Mouse (Mus musculus) B cell, adult (primary cell): ENCODE results near the gene Sdad1. TPM values are rescaled to one million over a fixed set of nuclear protein-coding genes. Genes with fewer than 3 reads are reported as not detected.

Experiments
- total RNA-seq: library from RNA; stranded (reverse); gene quantifications from 4 replicates; pipeline ENCODE4 v1.2.4, GENCODE M21; 2023; ENCODE audit not compliant: inconsistent age

Sdad1 gene
- 97.9 to 108 TPM (median 105 TPM) in 4 replicates for total RNA-seq

DNA sequence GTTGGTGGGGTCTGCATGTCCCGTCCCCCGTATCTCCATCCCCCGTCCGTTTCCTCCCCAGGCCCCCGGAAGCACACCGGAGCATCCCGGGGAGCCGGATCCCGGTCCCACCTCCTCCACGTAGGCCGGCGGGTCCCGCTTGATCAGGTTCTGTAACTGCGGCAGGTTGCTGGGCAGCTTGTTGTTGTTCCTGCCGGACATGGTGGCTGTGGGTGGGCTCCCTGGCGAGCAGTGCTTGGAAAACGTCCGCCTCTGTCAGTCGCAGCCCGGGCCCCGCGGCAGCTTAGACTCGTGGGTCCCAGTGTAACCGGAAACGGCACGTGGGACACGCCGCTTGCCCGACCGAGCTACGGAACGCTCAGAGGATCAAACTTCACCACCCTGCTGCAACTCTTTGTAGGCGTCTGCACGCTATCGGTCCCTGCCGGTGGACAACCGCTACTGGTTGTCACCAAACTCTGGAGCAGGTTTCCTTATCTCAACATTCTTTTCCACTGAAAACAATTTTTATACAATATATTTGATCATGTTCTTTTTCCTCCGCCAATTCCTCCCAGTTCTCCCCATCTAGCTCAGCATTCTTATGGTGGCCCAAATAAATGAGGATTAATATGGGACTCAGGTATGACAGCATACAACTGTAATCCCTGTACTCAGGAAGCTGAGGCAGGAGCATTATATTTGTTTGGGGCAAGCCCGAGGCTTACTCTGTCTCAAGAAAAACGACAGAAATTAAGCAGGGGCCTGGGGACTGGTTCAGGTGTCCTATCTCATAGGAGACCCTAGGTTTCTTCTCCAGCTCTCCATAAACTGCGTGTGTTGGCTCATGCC lies at the start of gene Sdad1:
Gene Sdad1 (minus strand): TSS at position 799 of the 831 bp plus-strand sequence.

DNA sequence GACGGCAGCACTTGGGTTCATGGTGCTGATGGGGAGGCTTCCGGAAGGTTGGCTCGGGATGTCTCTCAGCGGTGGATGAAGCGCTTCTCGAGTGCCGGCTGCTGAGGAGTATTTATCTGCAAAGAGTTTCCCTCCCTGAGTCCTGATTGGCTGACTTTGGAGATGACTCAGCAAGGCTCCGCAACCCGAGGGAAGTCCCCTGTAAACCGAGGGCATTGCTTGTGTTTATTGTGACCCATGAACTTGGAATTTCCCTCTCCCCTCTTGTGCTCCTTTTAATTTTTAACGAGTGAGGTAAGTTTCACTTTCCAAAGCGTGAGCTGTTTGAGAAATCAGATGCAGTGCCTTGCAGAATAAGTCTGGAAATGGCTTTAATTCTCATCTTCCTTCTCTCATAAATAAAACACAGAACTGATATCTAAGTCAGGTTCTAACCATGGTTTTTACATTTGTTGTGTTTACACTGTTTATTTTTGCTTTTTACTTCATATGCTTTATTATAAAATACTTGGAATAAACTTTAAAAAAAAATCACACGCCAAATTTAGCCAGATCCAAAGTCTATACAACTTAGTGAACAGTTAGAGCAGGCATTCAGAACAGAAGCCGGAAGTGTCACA lies 38.6 kb upstream of the Sdad1 start, which contains the start of gene Cxcl10:
Gene Cxcl10 (minus strand): TSS at position 96 of the 620 bp plus-strand sequence.

DNA sequence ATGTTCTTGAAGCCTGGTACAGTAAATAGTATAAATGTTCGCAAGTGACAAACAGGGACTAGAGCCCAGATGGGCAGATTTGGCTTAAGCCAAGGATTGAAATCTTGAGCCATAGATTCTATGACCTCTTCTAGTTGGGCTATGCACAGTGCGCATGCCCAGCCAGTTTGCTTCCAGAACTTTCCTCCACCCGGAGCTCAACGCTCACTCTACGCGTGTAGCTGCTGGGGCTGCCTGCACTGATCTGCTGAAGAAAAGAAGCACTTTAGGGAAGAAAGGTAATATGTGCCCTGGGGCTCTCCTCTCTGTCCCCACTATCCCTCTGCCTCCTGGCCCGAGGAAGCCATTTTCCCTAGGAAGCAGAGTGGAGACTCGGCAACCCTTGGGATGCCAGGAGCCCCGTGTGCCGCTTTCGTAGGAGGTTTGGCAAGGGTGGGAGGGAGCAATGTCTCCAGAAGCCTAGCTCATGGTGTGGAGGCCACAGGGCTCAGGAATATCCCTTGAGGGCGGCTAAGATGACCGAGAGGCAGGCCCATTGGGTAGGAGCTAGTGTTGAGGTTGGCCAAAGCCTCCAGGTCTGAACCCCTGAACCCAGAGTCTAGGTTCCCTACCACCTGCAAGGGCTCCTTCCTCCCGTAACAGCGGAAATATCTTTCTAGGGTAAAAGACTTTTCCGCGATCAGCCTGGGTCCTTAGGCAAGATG lies 21.5 kb upstream of the Sdad1 start, which contains the start of gene Art3:
Gene Art3 (plus strand): TSS at position 193 of the 704 bp plus-strand sequence.

DNA sequence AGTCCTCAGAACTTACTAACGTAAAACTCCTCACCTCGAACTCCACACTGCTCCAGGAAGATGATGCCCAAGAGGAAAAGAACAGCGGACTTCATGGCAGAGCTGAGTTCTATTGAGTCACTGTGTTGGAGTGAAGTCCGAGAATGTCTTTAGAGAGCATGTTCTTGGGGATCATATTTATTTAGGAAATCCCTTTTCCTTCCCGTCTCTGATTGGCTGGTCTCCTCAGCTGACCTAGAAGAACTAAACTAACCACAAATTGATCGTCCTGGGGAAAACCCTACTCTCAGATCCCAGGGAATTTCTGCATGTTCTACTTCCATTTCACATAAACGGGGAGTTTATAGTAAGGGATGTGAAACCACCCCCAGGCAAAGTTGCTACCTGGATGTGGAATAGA lies 17.6 kb upstream of the Sdad1 start, which contains the start of gene Cxcl9:
Gene Cxcl9 (minus strand): TSS at position 151 of the 400 bp plus-strand sequence.

DNA sequence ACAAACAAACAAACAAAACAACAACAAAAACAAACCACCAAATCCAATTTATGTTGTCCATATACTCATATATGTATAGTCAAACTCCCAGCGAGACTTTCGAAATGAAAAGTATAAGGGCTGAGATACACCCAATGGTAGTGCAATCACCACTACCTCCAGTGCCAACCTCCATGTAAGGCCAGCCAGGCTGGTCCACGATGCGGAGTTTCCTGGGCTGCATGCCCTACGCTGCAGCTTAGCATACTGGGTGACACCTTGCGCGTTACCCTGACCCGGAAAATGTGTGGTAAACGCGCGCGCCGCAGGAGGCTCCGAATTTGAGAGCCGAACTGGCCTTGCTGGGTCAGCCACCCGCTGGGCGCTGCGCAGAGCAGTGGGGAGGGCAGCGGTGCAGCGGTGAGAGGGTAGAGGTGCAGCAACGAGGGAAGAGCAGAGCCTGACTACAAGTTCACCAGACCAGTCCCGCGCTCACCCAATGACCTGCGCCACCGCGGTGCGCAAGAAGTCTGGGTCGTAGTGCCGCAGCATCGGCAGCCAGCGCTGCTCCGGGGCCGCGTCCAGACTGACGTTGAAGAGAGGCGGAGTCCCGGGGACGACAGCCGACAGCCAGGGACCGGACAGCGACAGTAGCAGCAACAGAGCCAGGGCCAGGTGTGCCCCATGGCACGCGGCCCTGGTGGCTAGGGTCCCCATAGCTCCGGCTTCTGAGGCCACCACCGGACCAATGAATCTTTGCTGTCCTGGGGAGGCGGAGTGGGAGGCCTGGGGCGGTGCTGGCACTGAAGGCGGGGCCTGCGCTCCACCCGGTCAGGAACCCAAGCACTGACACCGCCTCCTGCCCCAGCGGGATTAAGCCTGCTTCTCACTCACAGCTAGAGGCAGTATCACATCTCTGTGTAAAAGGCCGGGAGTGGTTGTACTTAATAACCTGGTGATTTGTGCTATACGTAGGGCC lies 32.6 kb downstream of the Sdad1 start, which contains the start of gene Naaa:
Gene Naaa (minus strand): TSS at position 734 of the 958 bp plus-strand sequence.

DNA sequence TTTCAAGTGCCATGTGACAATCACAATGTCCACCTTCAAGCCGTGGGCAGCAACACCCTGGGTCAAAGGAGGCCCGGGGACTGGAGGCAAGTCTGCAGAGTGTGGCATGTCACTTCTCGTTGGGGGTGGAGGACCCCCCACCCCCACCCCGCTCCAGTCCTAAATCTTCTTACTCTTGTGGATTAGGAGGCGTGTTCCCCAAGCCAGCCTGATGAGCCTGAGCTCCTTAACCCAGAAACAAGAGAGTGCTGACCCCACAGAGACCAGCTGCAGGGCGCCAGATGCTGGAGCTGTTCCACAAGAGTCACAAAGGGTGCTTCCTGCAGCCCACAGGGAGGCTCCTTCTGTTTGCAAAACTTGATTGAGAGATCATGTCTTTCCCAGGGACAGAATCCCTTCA lies 54.1 kb downstream of the Sdad1 start, which contains the start of gene Ppef2:
Gene Ppef2 (minus strand): TSS at position 61 of the 400 bp plus-strand sequence.

Other genes with a start within 250 kb of the Sdad1 start
- 106 to 116 TPM (median 107 TPM) in 4 replicates for gene G3bp2, start 226.8 kb downstream of the Sdad1 start, total RNA-seq
- 63.1 to 69.4 TPM (median 64.3 TPM) in 4 replicates for gene Uso1, start 172.5 kb downstream of the Sdad1 start, total RNA-seq
- gene U90926, start 95.1 kb downstream of the Sdad1 start, total RNA-seq: not detected in 4 replicates
- gene Ppef2, start 54.2 kb downstream of the Sdad1 start, total RNA-seq: 0.48 to 0.99 TPM (median 0.70 TPM) in 4 replicates
- gene Naaa, start 32.3 kb downstream of the Sdad1 start, total RNA-seq: 32.3 to 43.0 TPM (median 36.6 TPM) in 4 replicates
- 0.35 to 0.66 TPM (median 0.39 TPM) in 3 of 4 replicates, not detected in the other for gene Cxcl9, start 17.6 kb upstream of the Sdad1 start, total RNA-seq
- 0.86 to 1.8 TPM in 2 of 4 replicates, not detected in the others for gene Art3, start 21.3 kb upstream of the Sdad1 start, total RNA-seq
- gene Cxcl10, start 38.4 kb upstream of the Sdad1 start, total RNA-seq: 0.22 to 1.3 TPM (median 0.75 TPM) in 4 replicates
- 45.6 to 60.6 TPM (median 57.7 TPM) in 4 replicates for gene Nup54, start 124.7 kb upstream of the Sdad1 start, total RNA-seq
- 28.1 to 30.1 TPM (median 28.5 TPM) in 4 replicates for gene Scarb2, start 196.4 kb upstream of the Sdad1 start, total RNA-seq
- gene Fam47e, start 244.6 kb upstream of the Sdad1 start, total RNA-seq: not detected in 4 replicates